Mouse (Mus musculus): ENCODE results near the gene Ooep. TPM values are rescaled to one million over a fixed set of nuclear protein-coding genes. Genes with fewer than 3 reads are reported as not detected.
"Not testable (repeated sequence)": the region's sequence is repeated elsewhere in the genome, so short reads cannot be mapped to it uniquely, and the experiment has no call there.

Ooep gene
- total RNA-seq, 2 experiments from 2014 or later, result 0.11 TPM; not detected in 1

GRCm38 (mm10) chr9:78369349-78369748 is 9.2 kb downstream of the Ooep start:
- DNase-seq, result no peak
- intact Hi-C loops (cut with DNase I; ENCODE audit: low total_unique reads), result no loop called here

DNA sequence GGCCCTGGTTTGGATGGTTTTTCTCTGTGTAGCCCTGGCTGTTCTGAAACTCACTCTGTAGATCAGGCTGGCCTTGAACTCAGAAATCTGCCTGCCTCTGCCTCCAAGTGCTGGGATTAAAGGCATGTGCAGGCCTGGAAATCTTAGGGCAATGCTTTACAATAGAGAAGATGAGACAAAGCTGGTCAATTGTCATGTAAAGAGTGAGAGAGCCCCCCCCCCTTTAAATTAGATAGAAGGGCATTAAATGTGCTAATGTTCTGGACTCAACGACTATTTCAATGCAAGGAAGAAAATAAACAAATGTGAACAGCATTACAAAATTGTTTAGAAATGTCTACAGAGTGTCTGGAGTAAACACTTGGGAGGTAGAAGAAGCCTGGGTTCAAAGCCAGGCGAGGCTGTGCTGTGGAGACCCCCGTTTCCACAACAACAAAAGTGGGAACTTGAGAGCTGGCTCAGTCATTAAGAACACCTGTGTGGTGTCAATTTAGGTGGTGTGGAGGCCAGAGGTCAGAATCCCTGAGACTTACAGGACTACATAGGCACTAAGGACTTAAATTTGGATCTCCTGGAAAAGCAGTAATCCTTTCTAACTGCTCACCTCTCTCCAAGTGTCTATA is 9.7 kb downstream of the Ooep start:
- no peak for DNase-seq
- intact Hi-C loops (cut with DNase I; ENCODE audit: low total_unique reads), result no loop called here

DNA sequence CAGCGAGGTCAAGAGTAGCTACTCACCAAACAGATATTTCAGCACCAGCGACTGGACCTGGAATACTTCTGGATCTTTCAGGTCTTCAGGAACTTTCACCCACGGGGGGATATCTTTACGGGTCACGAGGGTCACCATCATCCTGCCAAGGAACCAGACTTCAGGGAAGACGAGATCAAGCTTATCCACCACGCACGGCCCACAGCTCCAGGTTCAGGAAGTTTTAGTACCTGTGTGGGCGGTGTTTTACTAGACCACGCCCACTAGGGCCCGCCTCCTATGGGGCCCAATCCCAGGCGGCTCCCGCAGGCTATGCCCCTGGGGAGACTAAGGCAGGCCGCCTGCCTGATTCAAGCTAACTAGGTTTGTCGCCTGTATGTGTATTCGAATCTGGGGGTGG is 10.6 kb downstream of the Ooep start, which contains the start of gene Dppa5a:
Gene Dppa5a (minus strand): TSS at position 219 of the 400 bp plus-strand sequence.
- DNase-seq; intact Hi-C loops (cut with DNase I; ENCODE audit: low total_unique reads): not testable (repeated sequence)

DNA sequence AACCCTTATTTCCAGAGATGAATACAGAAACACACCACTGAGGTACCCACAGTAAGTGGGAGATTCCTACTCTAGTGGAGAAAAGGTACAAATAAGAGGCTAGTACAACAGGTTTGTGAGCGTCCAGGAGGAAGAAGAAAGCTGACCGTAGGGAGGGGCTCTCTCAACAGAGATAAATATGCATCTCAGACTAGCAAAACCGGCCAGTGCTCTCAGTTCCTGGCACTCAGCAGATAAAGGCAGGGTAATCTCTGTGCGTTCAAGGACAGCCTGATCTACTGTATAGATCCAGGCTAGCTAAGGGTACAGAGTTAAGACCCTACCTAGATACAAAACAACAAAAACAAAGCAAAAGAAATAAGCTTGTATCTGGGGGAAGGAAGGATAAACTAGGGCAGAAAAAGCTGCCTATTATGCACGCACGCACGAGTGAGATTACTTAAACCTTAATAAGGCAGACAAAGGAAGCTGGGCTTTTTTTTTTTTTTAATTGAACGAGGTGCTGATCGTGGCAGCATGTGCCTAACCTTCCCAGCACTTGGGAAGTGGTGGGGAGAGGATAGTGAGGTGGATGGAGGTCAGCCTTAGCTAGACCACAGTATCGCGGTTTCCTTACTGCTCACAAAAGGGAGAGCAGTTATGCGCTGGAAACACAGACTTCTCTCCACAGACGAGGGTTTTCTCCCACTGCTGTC is 12.5 kb downstream of the Ooep start:
- no peak for DNase-seq
- intact Hi-C loops (cut with DNase I; ENCODE audit: low total_unique reads), result no loop called here

GRCm38 (mm10) chr9:78364701-78365100 is 13.8 kb downstream of the Ooep start:
- DNase-seq, result no peak
- intact Hi-C loops (cut with DNase I; ENCODE audit: low total_unique reads), result no loop called here

DNA sequence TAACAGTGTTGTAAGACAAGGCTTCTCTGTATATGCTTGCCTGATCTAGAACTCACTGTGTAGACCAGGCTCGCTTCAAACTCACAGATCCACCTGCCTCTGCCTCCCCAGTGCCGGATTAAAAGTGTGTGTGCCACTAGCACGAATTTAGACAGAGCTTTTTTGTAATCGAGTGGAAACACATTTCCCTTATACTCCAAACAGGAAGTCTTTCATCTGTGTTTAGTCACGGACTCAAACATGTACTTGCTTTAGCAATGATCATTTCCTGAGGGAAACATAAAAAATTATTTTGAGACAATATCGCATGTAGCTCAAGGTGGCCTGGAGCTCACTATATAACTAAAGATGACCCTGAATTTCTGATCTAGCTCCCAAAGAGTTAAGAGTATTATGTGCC is 15.2 kb downstream of the Ooep start:
- intact Hi-C loops (cut with DNase I; ENCODE audit: low total_unique reads), result no loop called here
- no peak for DNase-seq

- intact Hi-C loops (cut with DNase I; ENCODE audit: low total_unique reads), result no loop called here
- DNase-seq, result no peak
Observed at GRCm38 (mm10) chr9:78360484-78360872, 18.0 kb downstream of the Ooep start.

DNA sequence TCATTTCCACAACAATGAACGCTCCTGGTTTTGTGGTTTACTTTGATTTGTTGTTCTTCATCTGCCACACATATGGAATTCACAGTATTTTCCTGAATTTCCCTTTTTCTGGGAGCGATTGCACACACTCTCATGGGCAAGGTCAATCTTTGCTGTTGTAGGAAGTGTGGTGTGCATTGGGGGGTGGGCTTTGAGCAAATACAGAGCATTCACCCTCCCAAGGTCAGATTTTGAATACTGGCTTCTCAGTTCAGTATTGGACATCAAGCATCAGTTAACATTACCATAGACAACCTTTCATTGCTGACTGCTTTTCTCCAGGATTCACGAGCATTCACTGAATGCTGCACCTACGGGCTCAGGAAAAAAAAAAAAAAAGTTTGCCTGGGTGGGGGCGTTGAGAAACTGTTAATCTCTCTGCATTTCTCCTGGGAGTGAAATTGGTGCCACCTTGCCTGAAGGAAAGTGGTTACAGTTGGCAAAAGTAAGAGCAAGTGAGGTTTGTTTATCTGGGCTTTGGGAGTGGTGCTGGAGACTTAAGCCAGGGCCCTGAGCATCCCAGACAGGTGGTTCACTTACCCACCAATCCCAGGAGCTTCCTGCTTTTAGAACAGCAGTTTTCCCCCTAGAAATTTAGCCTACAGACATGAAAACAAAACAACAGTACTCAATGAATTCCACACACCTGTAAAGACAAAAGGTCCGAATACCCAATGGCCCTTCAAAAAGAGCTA is 18.6 kb downstream of the Ooep start:
- DNase-seq, result no peak
- intact Hi-C loops (cut with DNase I; ENCODE audit: low total_unique reads), result no loop called here

DNA sequence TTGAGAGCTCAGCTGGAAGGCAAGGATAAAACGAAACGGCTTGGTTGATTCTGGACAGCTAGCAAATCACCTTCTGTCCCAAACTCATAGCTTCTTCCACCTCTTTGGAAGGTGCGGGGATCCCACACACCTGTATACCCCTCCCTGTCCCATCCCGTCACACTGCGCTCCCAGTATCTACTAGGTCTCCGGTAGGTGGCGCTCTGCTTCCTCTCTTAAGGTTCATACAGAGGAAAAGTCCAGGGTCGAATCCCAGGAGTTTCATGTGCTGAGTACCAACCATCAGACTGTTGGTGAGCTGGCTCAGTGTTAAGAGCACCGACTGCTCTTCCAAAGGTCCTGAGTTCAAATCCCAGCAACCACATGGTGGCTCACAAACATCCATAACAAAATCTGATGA is 20.5 kb downstream of the Ooep start:
- peak; percentile 58 for DNase-seq
- intact Hi-C loops (cut with DNase I; ENCODE audit: low total_unique reads), result no loop called here

GRCm38 (mm10) chr9:78355611-78356010 is 22.9 kb downstream of the Ooep start, which contains the start of gene Gsta2:
Gsta2 (minus strand) TSS chr9:78355788.
- intact Hi-C loops (cut with DNase I; ENCODE audit: low total_unique reads), result no loop called here
- no peak for DNase-seq

DNA sequence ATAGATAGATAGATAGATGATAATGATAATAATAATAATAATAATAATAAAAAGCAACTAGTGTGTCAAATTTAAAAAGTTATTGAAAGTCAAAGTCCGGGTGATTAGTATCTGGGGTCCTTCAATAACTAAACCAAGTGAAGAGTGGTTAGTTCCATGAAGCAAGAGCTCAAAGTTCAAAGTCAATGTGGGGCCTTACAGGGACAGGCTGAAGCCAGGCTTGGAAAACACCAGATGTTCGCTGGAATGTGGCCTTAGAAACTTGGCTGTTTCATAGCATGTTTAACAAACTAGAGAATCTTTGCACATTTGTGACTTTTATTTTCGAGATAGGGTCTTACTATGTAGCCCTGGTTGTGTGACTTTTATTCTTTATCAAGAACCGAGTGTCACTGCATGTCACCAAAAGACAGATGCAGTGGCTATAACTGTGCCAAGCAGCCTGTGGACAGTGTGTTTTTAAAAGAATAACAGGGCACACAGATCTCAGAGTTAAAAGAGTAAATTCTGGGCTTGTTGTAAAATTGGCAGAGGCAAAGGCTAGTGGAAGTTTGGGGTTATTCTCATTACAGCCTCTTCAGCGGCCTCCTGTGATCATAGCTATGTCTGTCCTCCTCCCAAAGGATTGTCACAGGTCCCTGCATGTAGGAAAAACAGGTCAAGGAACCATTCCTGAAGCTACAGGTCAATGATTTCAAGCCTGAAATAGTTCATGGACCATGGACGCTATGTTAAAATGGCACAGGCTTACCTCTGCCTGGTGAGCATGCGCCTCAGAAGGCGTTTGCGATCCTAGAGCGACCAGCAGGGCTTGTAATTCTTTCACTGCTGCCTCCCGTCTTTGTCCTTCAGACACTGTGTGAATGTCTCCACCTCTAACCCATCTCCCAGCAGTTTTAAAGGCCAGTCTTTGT is 23.6 kb downstream of the Ooep start:
- intact Hi-C loops (cut with DNase I; ENCODE audit: low total_unique reads), result no loop called here
- DNase-seq, result no peak

DNA sequence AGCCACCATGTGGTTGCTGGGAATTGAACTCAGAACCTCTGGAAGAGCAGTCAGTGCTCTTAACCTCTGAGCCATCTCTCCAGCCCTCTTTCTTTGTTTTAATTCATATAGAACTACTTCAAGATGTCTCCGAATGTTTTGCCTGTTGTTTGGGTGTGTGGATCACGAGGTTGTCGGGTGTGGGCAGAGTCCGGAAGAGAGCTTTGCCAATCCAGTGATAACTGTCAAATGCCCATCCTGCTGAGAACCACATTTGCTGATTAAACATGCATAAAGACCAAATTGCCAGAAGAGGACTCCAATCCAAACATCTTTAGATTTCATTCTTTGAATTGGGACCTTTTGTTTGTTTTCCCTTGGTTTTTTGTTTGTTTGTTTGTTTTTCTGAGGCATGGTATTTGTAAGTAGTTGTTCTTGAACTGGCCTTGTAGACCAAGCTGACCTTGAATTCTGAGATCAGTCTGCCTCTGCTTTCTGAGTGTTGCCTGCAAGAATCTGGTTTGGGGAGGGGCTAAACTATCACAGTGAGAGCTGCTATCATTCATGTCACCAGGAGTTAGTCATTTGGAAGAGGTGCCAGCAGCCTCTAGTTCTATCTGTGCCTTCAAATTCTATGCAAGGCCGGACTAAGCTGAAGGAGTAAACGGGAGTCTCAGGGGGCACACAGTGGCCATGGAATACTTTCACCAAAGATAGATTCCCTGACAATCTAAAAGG is 26.9 kb downstream of the Ooep start:
- intact Hi-C loops (cut with DNase I; ENCODE audit: low total_unique reads), result no loop called here
- no peak for DNase-seq

GRCm38 (mm10) chr9:78350007-78350406 is 28.5 kb downstream of the Ooep start:
- intact Hi-C loops (cut with DNase I; ENCODE audit: low total_unique reads); DNase-seq: not testable (repeated sequence)

DNA sequence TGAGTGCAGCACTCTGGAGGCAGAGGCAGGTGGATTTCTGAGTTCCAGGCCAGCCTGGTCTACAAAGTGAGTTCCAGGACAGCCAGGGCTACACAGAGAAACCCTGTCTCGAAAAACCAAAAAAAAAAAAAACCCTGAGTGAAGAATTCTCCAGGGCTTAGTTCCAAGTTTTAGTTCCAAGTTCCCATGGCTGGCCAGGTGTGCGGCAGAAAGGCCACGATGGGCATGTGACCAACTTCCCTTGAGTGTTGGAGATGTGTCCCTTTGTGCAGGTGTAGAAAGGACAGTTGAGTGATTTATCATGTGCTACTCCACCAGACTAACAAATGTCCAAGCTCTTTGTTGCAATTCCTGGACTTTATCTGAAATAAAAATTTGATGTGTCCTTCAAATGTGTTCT is 29.4 kb downstream of the Ooep start:
- DNase-seq; intact Hi-C loops (cut with DNase I; ENCODE audit: low total_unique reads): not testable (repeated sequence)

- intact Hi-C loops (cut with DNase I; ENCODE audit: low total_unique reads); DNase-seq: not testable (repeated sequence)
Observed at GRCm38 (mm10) chr9:78348206-78349004, 30.1 kb downstream of the Ooep start.

- intact Hi-C loops (cut with DNase I; ENCODE audit: low total_unique reads), result no loop called here
- DNase-seq, result no peak
Observed at GRCm38 (mm10) chr9:78347004-78347403, 31.5 kb downstream of the Ooep start.

DNA sequence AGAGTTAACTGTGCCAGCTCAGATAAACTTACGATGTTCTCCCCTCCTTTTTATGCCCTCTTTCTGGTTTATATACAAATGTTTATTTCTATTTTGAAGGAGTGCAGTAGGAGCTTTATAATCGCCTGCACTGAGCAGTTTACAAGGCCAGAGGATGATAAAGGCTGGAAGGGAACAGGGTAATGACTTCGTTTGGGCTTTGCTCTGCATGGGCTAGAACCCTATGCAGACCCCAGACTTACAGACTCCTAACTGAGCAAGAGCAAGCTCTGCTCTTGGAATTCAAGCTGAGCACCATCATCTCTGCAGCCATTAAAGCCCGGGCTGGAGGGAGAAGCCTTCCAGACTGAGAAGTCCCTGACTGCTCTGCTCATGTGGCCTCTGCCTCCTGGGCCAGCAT is 33.3 kb downstream of the Ooep start:
- intact Hi-C loops (cut with DNase I; ENCODE audit: low total_unique reads); DNase-seq: not testable (repeated sequence)

- intact Hi-C loops (cut with DNase I; ENCODE audit: low total_unique reads); DNase-seq: not testable (repeated sequence)
Observed at GRCm38 (mm10) chr9:78343055-78343454, 35.5 kb downstream of the Ooep start.

All from gastrocnemius, postnatal 14 days (tissue).